Mouse (Mus musculus): ENCODE results near the gene Ttc3.
"Not testable (repeated sequence)": the region's sequence is repeated elsewhere in the genome, so short reads cannot be mapped to it uniquely, and the experiment has no call there.

Gene Ttc3

GRCm38 (mm10) chr16:94497176-94497575, 126.8 kb downstream of the Ttc3 start:
- intact Hi-C loops (cut with DNase I), result not testable (repeated sequence)

- intact Hi-C loops (cut with DNase I), result no loop called here
These were observed 127.5 kb downstream of the Ttc3 start for GRCm38 (mm10) chr16:94497911-94498310.

GRCm38 (mm10) chr16:94504192-94504591, 133.8 kb downstream of the Ttc3 start:
- intact Hi-C loops (cut with DNase I), result no loop called here

- intact Hi-C loops (cut with DNase I), result no loop called here
These were observed 136.7 kb downstream of the Ttc3 start for GRCm38 (mm10) chr16:94507071-94507470.

- intact Hi-C loops (cut with DNase I), result no loop called here
These were observed 138.4 kb downstream of the Ttc3 start for GRCm38 (mm10) chr16:94508769-94509168.

GRCm38 (mm10) chr16:94509983-94510382, 139.6 kb downstream of the Ttc3 start:
- intact Hi-C loops (cut with DNase I), result no loop called here

GRCm38 (mm10) chr16:94517606-94518005, 147.2 kb downstream of the Ttc3 start:
- intact Hi-C loops (cut with DNase I), result loop anchor here (5.0 kb wide), 2 partner anchors 45 to 100 kb away; no protein-coding TSS in a partner anchor
